Mouse (Mus musculus) liver, adult 2 months (tissue): ENCODE data around the gene Cyp4a30b. TPM values are rescaled to one million over a fixed set of nuclear protein-coding genes. Genes with fewer than 3 reads are reported as not detected.
A peak's percentile ranks its signal among the peaks of the same experiment; 100 is the strongest.
"Not testable (repeated sequence)": the region's sequence is repeated elsewhere in the genome, so short reads cannot be mapped to it uniquely, and the experiment has no call there.

ENCODE experiments used
- DNase-seq: peaks from one replicate; pipeline ENCODE4 v3.0.0-alpha.2; 2011; ENCODE audit warnings: low read depth, low spot score; ENCODE audit errors: extremely low read depth
- H3K27ac ChIP-seq: fragments of 200-500 bp; replicated peaks from 2 replicates; pipeline ENCODE4 v1.5.1; 2012; ENCODE audit warnings: low read depth, mild to moderate bottlenecking, control low read depth, inconsistent platforms, low read length; ENCODE audit not compliant: insufficient read depth
- H3K27me3 ChIP-seq: fragments of 200-500 bp; 2 replicates; pipeline ENCODE4 v1.6.1; 2012; ENCODE audit warnings: mild to moderate bottlenecking, moderate library complexity, low read length, inconsistent platforms; ENCODE audit not compliant: control insufficient read depth, insufficient read depth
- H3K36me3 ChIP-seq: fragments of 200-500 bp; 2 replicates; pipeline ENCODE4 v1.6.1; 2012; ENCODE audit warnings: low read length, inconsistent platforms; ENCODE audit not compliant: control insufficient read depth, insufficient read depth
- H3K4me1 ChIP-seq: fragments of 200-500 bp; 2 replicates; pipeline ENCODE4 v1.6.1; 2011; ENCODE audit warnings: low read length; ENCODE audit not compliant: control insufficient read depth, insufficient read depth
- H3K4me3 ChIP-seq: fragments of 200-500 bp; 2 replicates; pipeline ENCODE4 v1.5.1; 2011; ENCODE audit warnings: low read depth, mild to moderate bottlenecking, control low read depth, low read length, moderate library complexity; ENCODE audit not compliant: insufficient read depth
- H3K79me2 ChIP-seq: fragments of 200-500 bp; 2 replicates; pipeline ENCODE4 v1.6.1; 2012; ENCODE audit warnings: inconsistent platforms, mild to moderate bottlenecking, low read length, moderate library complexity; ENCODE audit not compliant: control insufficient read depth, insufficient read depth
- H3K9ac ChIP-seq: fragments of 200-500 bp; 2 replicates; pipeline ENCODE4 v1.6.1; 2012; ENCODE audit warnings: low read depth, mild to moderate bottlenecking, control low read depth, inconsistent platforms, low read length
- CTCF ChIP-seq: fragments of 200-500 bp; IDR thresholded peaks from 2 replicates; pipeline ENCODE4 v1.5.1; 2011; ENCODE audit warnings: low read depth, low read length, control low read depth
- POLR2A ChIP-seq: fragments of 200-500 bp; IDR thresholded peaks from 2 replicates; pipeline ENCODE4 v1.6.1; 2011; ENCODE audit warnings: low read length, control low read depth; ENCODE audit not compliant: insufficient read depth; ENCODE audit errors: extremely low read depth
- WGBS: fragments of 180-500 bp; shearing (Covaris S2); methylation state at CpG from one replicate; pipeline ENCODE4 v1.1.7; 2018; 5-methylcytosine and 5-hydroxymethylcytosine counted together
- polyA plus RNA-seq: library from polyadenylated mRNA; depleted of rRNA; stranded (reverse); fragments of >200 nt; gene quantifications from 2 replicates; pipeline ENCODE4 v1.2.3, GENCODE M21; 2012; rRNA removed
- total RNA-seq: library from RNA; depleted of rRNA; stranded (reverse); fragments of >200 nt; gene quantifications from 2 replicates; pipeline ENCODE4 v1.2.3, GENCODE M21; 2014; rRNA removed

The Cyp4a30b gene
- total RNA-seq (not detected in 2 replicates), polyA plus RNA-seq (not detected in 2 replicates)

DNA sequence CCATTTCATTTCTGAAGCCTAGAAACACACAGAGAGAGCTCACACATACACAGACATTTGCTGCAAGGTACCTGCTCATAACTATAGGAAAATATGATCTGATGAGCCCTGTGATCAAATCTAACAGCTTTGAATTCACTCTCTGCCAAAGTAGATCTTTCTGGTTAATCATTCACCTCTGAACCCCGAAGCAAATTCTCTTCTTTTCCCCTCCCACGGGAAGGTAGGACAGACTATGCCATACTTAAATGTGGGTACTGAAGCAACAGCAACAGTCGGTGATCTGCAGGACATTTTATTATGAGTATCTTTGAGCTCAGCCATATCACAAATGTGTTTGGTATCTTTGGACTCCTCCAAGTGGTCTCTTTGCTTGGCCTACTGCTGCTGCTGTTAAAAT is at the start of gene Cyp4a30b:
Cyp4a30b (plus strand) TSS at position 301 of the 400 bp plus-strand sequence.
- peak; percentile 13 for DNase-seq
- 32% methylated on average over 3 of the region's 3 CpGs for WGBS

DNA sequence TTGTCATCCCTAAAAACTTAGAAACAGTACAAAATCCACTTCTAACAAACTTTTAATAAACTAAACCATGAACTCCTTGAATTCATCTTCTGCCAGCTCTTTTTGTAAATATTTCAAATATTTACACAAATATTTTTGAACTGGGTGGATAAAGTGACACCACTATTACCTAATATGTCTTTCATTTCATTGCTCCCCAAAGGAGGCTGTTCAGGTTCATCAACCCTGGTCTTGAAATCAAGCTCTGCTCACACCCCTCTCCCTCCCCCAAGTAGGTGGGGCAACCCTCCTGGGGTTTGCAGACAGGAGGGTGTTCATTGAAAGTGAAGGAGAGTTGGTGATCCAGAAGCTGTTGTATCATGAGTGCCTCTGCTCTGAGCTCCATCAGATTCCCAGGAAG is 41.1 kb upstream of the Cyp4a30b start, which contains the start of gene Cyp4a12b:
Cyp4a12b (plus strand) TSS at position 301 of the 400 bp plus-strand sequence.
- not testable (repeated sequence) for H3K79me2 ChIP-seq, H3K27ac ChIP-seq, H3K9ac ChIP-seq, H3K27me3 ChIP-seq, H3K4me1 ChIP-seq, H3K4me3 ChIP-seq, H3K36me3 ChIP-seq
- DNase-seq, result peak; percentile 37

More for the DNA sequence above, at the start of gene Cyp4a30b:
- Histone ChIP-seq H3K4me1 (no peaks in the 10 kb centered on the region), H3K27me3 (no peaks in the 10 kb centered on the region), H3K4me3 (no peak within 1 kb of the TSS), H3K9ac (no peak within 1 kb of the TSS), H3K79me2 (no peaks in the 10 kb centered on the region), H3K36me3 (no peaks in the 10 kb centered on the region), H3K27ac (no peak within 1 kb of the TSS)
- TF ChIP-seq POLR2A, result no peak
- no peak for TF ChIP-seq CTCF

DNA sequence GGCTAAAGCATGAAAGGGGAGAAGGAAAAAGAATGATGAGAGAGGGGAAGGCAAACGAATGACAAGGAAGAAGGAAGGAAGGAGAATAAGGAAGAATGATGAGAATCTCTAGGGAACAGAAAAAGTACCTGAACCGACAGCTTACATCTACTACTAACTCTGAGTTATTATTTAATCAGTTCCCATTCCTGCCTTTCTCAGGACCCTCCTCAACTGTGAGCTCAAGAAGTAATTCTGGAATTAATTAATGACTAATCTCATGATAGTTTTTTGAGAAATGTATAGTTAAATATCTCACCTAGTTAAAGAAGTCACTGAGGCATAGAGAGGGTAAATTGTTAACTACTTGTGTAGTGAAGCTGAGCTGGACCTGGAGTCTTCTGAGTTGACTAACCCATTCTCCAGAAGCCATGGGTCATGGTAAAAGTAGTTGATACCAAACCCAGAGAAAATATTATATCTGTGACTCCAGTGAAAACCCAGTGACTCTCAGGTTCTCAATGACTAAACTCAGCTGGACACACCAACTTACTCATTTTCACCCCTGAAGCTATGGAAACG is 1.7 kb upstream of the Cyp4a30b start:
- H3K79me2 ChIP-seq, result no peaks in the 10 kb centered on the region
- no peak overlapping the region for H3K9ac ChIP-seq
- H3K4me3 ChIP-seq, result no peak overlapping the region
- no peak overlapping the region for H3K27ac ChIP-seq
- WGBS, result 69% methylated on average over 3 of the region's 3 CpGs
- DNase-seq, result no peak
- H3K36me3 ChIP-seq, result no peaks in the 10 kb centered on the region
- no peaks in the 10 kb centered on the region for H3K27me3 ChIP-seq
- TF ChIP-seq CTCF, result no peak
- no peak for TF ChIP-seq POLR2A
- H3K4me1 ChIP-seq, result no peaks in the 10 kb centered on the region

DNA sequence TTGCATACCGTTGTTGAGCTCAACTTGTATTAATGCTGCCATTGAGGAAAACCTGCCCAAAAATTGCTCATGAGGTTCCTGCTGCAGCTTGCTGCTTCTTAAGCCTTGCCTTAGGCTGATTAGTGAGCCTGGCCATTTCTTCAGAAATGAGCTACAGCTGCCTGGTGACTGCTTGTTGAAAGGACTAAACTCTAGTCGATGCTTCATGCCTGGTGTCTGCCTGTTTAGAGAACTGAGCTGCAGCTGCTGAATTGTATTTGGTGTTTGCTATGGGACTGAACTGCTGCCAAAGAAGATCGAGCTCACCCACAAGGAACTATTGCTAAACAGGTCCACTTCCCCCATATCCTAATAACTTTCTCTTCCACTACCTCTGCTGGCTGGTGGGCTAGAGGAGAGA is 21.2 kb downstream of the Cyp4a30b start:
- 40% methylated on average over 3 of the region's 3 CpGs for WGBS
- not testable (repeated sequence) for H3K4me3 ChIP-seq, DNase-seq

DNA sequence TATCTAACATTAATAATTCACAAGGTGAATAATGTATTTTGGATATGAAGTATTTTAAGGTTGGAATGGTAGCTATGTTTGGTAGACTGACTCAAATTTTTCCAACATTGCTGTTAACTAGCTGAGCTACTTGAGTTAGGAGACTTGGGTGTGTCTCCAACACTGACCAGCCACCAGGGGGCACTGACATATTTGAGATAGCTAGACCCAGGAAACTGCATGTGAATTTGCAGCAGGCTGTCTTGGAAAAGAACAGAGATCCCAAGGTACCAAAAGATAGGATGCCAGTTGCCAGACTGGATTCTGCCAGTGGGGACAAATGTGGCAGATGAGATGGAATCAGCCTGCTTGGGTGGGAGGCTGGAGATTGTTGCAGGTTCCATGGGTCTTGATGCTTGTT is 23.6 kb downstream of the Cyp4a30b start:
- not testable (repeated sequence) for H3K4me1 ChIP-seq, H3K27me3 ChIP-seq, H3K27ac ChIP-seq, H3K4me3 ChIP-seq, H3K36me3 ChIP-seq, H3K9ac ChIP-seq, DNase-seq, H3K79me2 ChIP-seq

More for the DNA sequence above, 21.2 kb downstream of the Cyp4a30b start:
- H3K4me1 ChIP-seq, H3K9ac ChIP-seq, H3K79me2 ChIP-seq, H3K27ac ChIP-seq, H3K27me3 ChIP-seq, H3K36me3 ChIP-seq: not testable (repeated sequence)

DNA sequence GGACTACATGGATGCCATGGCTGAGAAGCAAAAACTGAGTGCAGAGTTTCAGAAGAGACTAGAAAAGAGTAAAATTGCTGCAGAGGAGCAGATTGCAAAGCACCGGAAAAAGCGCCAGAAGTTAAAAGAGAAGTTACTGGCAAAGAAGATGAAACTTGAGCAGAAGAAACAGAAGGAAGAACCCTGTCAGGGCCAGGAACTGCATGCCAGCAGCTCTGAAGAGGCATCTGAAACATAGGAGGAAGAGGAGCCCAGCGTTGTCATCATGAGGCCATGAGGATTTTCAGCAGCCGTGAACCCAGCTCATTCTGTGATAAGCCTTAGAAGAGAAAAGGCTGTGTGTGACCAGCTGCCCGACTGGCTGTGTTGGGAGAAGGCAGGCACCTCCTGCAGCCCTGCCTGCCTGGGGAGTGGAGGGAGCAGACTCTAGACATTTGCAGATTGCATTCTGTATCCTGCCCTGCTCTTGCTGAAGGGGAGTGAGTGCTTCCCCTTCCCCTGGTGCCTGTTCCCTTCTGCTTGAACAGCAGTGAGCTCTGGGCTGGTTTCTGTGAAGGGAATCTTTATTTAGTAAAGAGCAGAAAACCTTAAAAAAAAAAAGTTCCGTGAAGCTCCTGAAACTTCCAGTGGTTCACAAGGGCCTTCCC is 28.7 kb downstream of the Cyp4a30b start:
- Histone ChIP-seq H3K36me3 (no peaks in the 10 kb centered on the region), H3K27me3 (no peaks in the 10 kb centered on the region), H3K79me2 (no peaks in the 10 kb centered on the region), H3K4me1 (no peaks in the 10 kb centered on the region; the same call in 1 of the 2 replicates), H3K4me3 (no peak overlapping the region), H3K9ac (no peak overlapping the region), H3K27ac (no peak overlapping the region)
- DNase-seq, result no peak
- WGBS, result 75% methylated on average over 6 of the region's 6 CpGs
- TF ChIP-seq CTCF (no peak), POLR2A (no peak)
